Mouse (Mus musculus) intestine, postnatal 0 days (tissue): ENCODE data around the gene Als2cl. TPM values are rescaled to one million over a fixed set of nuclear protein-coding genes. Genes with fewer than 3 reads are reported as not detected.

Experiments
- ATAC-seq: fragments of 200-750 bp; cut with Nextera tagmentation; 2 replicates; pipeline ENCODE4 v1.8.0; 2017; ENCODE audit warnings: mild to moderate bottlenecking, moderate TSS enrichment, moderate library complexity
- H3K27ac ChIP-seq: fragments of 300-500 bp; sonication (generic); 2 replicates; pipeline ENCODE4 v1.5.1; 2014; ENCODE audit warnings: mild to moderate bottlenecking, low read depth, low read length, moderate library complexity
- H3K27me3 ChIP-seq: fragments of 300-500 bp; sonication (generic); replicated peaks from 2 replicates; pipeline ENCODE4 v1.6.1; 2014; ENCODE audit warnings: low read length, mixed read lengths; ENCODE audit not compliant: control insufficient read depth, insufficient read depth
- H3K36me3 ChIP-seq: fragments of 300-500 bp; sonication (generic); 2 replicates; pipeline ENCODE4 v1.6.1; 2014; ENCODE audit warnings: mild to moderate bottlenecking, moderate library complexity; ENCODE audit not compliant: control insufficient read depth, insufficient read depth
- H3K4me1 ChIP-seq: fragments of 300-500 bp; sonication (generic); replicated peaks from 2 replicates; pipeline ENCODE4 v1.6.1; 2014; ENCODE audit warnings: antibody characterized with exemption, low read length, mixed read lengths; ENCODE audit not compliant: control insufficient read depth, insufficient read depth
- H3K4me2 ChIP-seq: fragments of 300-500 bp; sonication (generic); replicated peaks from 2 replicates; pipeline ENCODE4 v1.6.1; 2014; ENCODE audit warnings: low read depth, mild to moderate bottlenecking, moderate library complexity
- H3K4me3 ChIP-seq: fragments of 300-500 bp; sonication (generic); 2 replicates; pipeline ENCODE4 v1.5.1; 2014; ENCODE audit warnings: low read depth, low read length
- H3K9ac ChIP-seq: fragments of 300-500 bp; sonication (generic); 2 replicates; pipeline ENCODE4 v1.6.1; 2014; ENCODE audit warnings: mild to moderate bottlenecking, low read depth, low read length
- H3K9me3 ChIP-seq: fragments of 300-500 bp; sonication (generic); 2 replicates; pipeline ENCODE4 v1.6.1; 2016; ENCODE audit warnings: mixed run types; ENCODE audit not compliant: control insufficient read depth
- CTCF ChIP-seq: sonication (generic); IDR thresholded peaks from 2 replicates; pipeline ENCODE4 v1.5.1; 2016; ENCODE audit warnings: low read depth, mild to moderate bottlenecking, control low read depth, antibody characterized with exemption, moderate library complexity
- WGBS: fragments of 180-500 bp; shearing (Covaris S2); extraction: QIAGEN DNeasy Blood & Tissue Kit; methylation state at CpG from one replicate; pipeline ENCODE4 v1.1.7; 2014; 5-methylcytosine and 5-hydroxymethylcytosine counted together
- polyA plus RNA-seq: library from polyadenylated mRNA; unstranded; fragments of >200 nt; fragmentation: Nextera tagmentation; extraction: Ambion mirVana; gene quantifications from 2 replicates; pipeline ENCODE4 v1.2.1, GENCODE M21; 2015

The Als2cl gene
- polyA plus RNA-seq, 1 experiment from 2014 or later = 7.6 TPM

DNA sequence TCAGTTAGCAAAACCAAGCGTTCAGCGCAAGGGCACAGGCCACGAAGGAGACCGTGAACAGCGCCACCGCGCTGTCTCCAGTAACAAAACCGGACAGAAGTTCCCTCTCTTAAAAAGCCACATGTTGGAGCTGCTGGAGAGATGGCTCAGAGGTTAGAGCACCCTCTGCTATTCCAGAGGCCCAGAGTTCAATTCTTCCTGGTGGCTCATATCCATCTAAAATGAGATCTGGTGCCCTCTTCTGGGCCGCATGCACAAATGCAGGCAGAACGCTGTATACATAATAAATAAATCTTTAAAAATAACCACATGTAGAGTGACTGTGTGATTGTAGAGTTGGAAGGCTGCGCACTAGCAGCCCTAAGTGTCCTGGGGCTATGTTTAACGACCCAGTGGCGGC, 64.6 kb downstream of the Als2cl start:
- H3K9ac ChIP-seq = no peak overlapping the region
- no peak overlapping the region for H3K4me3 ChIP-seq
- TF ChIP-seq CTCF = peak; percentile 66
- 35% methylated on average over 13 of the region's 13 CpGs for whole genome bisulfite sequencing
- H3K4me1 ChIP-seq = no peaks in the 10 kb centered on the region
- H3K36me3 ChIP-seq = no peaks in the 10 kb centered on the region
- H3K27me3 ChIP-seq = peaks cover 5% of the 10 kb centered on the region; the same call in 1 of the 2 replicates
- no peaks in the 10 kb centered on the region for H3K9me3 ChIP-seq
- ATAC-seq = no peak
- H3K4me2 ChIP-seq = no peak overlapping the region
- H3K27ac ChIP-seq = no peak overlapping the region

DNA sequence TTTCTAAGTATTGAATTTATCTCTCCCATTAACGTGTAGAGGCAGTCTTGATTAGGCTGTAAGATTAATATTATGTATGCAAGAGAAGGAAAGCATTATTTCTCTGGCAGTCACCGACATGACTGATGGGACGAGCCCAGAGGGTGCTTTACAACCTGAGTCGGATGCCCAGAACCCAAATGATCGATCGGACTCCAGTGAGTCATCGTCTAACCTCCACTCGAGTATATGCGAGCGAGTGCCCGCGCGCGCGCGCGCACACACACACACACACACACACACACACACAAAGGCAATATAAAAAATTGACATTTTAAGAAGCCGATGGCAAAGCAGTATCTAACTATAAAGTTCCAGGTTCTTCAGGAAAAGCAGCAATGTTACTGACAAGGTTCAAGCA, 65.7 kb downstream of the Als2cl start:
- H3K36me3 ChIP-seq = no peaks in the 10 kb centered on the region
- 12% methylated on average over 18 of the region's 18 CpGs for WGBS
- H3K9ac ChIP-seq = no peak overlapping the region
- H3K27ac ChIP-seq = no peak overlapping the region
- H3K4me1 ChIP-seq = no peaks in the 10 kb centered on the region
- peaks cover 5% of the 10 kb centered on the region; the same call in 1 of the 2 replicates for H3K27me3 ChIP-seq
- no peak overlapping the region for H3K4me2 ChIP-seq
- TF ChIP-seq CTCF = no peak
- H3K9me3 ChIP-seq = no peaks in the 10 kb centered on the region
- no peak for ATAC-seq
- no peak overlapping the region for H3K4me3 ChIP-seq

DNA sequence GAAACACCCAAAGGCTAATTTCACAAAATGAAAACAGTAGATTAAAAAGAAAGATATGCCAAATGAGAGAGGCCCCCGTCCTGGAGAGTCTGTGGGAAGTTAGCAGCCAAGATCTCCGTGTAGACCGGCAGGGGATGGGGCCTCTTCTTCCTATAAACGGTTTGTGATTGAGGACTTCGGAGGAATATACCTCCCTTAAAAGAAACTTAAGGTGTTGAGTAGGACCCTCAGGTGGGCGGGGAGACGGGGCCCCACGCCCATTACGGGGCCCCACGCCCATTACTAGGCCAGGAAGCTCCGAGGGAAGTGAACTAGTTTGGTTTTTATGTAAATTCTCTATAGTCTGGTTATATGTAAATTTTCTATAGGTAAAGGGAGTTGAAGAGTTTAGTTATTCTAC, 66.3 kb downstream of the Als2cl start, which contains the start of gene Tdgf1:
Tdgf1 (minus strand) TSS at position 233 of the 400 bp plus-strand sequence.
- WGBS = 30% methylated on average over 11 of the region's 11 CpGs
- no peaks in the 10 kb centered on the region for H3K4me1 ChIP-seq
- no peak for TF ChIP-seq CTCF
- no peaks in the 10 kb centered on the region for H3K36me3 ChIP-seq
- H3K27ac ChIP-seq = no peak within 1 kb of the TSS
- no peak within 1 kb of the TSS for H3K4me3 ChIP-seq
- no peaks in the 10 kb centered on the region for H3K9me3 ChIP-seq
- ATAC-seq = no peak
- H3K9ac ChIP-seq = no peak within 1 kb of the TSS
- H3K4me2 ChIP-seq = no peak within 1 kb of the TSS
- peaks cover 5% of the 10 kb centered on the region; the same call in 1 of the 2 replicates for H3K27me3 ChIP-seq

DNA sequence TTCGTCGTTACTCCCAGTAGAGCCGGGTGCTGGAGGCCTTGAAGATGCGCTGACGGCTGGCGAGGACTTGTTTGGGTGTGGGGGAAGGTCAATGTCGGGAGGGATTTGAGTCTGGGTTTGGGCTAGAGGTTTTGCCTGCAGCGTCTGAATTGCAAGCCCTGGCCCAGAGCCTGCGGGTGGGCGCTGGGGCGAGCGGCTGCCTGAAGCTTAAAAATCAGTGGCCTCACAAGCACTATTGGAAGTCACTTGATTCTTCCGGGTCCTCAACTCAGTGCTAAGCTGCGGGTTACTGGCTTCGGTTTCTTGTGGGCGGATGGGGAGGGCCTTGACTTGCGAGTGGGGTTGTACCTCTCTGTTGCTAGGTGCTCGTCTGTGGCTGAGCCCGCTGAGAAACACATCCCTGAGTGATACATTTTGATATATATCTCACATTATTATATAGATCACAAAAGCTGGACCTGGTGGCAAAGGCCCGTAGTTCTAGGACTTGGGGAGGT, 66.9 kb downstream of the Als2cl start:
- Histone ChIP-seq H3K4me1 (no peaks in the 10 kb centered on the region), H3K4me2 (no peak overlapping the region), H3K9ac (no peak overlapping the region), H3K9me3 (no peaks in the 10 kb centered on the region), H3K27me3 (peaks cover 5% of the 10 kb centered on the region; the same call in 1 of the 2 replicates), H3K27ac (no peak overlapping the region), H3K36me3 (no peaks in the 10 kb centered on the region), H3K4me3 (no peak overlapping the region)
- TF ChIP-seq CTCF = no peak
- ATAC-seq = no peak
- WGBS = 56% methylated on average over 20 of the region's 20 CpGs

DNA sequence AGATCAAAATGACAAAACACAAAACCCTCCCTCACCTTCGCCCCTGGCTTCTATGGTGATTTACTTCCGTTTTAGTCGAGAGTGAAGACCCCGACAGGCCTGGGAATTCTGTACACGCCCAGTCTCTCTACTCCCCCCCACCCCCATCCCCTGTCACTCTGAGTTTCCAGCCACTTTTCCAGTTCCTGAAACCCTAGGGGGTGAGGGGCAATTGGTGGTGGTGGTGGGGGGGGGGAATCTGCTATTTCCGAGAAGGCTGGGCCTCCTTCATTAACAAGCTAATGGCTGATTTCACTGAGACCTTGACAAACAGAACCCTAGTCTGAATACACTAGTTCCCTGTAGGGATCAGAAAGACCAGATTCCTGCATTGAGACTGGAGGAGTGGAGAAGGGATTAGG, 67.6 kb downstream of the Als2cl start:
- ATAC-seq = no peak
- no peak for TF ChIP-seq CTCF
- H3K9ac ChIP-seq = no peak overlapping the region
- H3K4me3 ChIP-seq = no peak overlapping the region
- H3K9me3 ChIP-seq = no peaks in the 10 kb centered on the region
- 45% methylated on average over 6 of the region's 6 CpGs for WGBS
- H3K27ac ChIP-seq = no peak overlapping the region
- peaks cover 5% of the 10 kb centered on the region; the same call in 1 of the 2 replicates for H3K27me3 ChIP-seq
- H3K4me1 ChIP-seq = no peaks in the 10 kb centered on the region
- no peaks in the 10 kb centered on the region for H3K36me3 ChIP-seq
- no peak overlapping the region for H3K4me2 ChIP-seq

DNA sequence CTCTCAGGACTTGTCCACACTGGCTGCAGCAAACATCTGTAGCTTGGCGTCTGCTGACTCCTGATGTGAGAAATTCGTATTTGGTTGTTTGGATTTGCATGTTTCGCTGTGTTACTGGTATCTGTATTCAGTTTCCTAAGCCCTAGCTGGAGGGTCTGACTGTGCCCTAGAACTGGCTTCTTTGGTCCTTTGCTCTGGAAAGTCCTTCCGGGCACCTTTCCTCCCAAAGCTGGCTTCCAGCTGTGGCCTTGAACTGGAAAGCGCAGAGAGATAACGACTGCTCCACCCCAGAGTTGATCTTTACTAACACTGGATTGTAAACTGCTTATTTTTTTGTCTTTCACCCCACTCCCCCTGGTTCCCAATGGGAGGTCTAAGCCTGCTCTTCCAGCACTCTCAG, 68.2 kb downstream of the Als2cl start:
- ATAC-seq = no peak
- 61% methylated on average over 6 of the region's 6 CpGs for WGBS
- H3K4me3 ChIP-seq = no peak overlapping the region
- H3K9me3 ChIP-seq = no peaks in the 10 kb centered on the region
- no peak overlapping the region for H3K4me2 ChIP-seq
- no peaks in the 10 kb centered on the region for H3K4me1 ChIP-seq
- H3K36me3 ChIP-seq = no peaks in the 10 kb centered on the region
- no peak overlapping the region for H3K9ac ChIP-seq
- H3K27ac ChIP-seq = no peak overlapping the region
- TF ChIP-seq CTCF = no peak
- peaks cover 5% of the 10 kb centered on the region; the same call in 1 of the 2 replicates for H3K27me3 ChIP-seq
